Mouse (Mus musculus): Measurements from ENCODE around the gene Cd274.
"Not testable (repeated sequence)": the region's sequence is repeated elsewhere in the genome, so short reads cannot be mapped to it uniquely, and the experiment has no call there.

The Cd274 gene

GRCm38 (mm10) chr19:29396353-29396752 lies 29.1 kb downstream of the Cd274 start:
- DNase-seq, result no peak

GRCm38 (mm10) chr19:29399786-29400185 lies 32.5 kb downstream of the Cd274 start:
- no peak for DNase-seq

GRCm38 (mm10) chr19:29400466-29400865 lies 33.2 kb downstream of the Cd274 start:
- no peak for DNase-seq

- DNase-seq, result no peak
Measured at GRCm38 (mm10) chr19:29402621-29403020, 35.4 kb downstream of the Cd274 start.

- DNase-seq, result no peak
Measured at GRCm38 (mm10) chr19:29403251-29403650, 36.0 kb downstream of the Cd274 start.

GRCm38 (mm10) chr19:29405388-29405787 lies 38.1 kb downstream of the Cd274 start:
- no peak for DNase-seq

GRCm38 (mm10) chr19:29406042-29407017 lies 39.1 kb downstream of the Cd274 start:
- DNase-seq, result no peak

GRCm38 (mm10) chr19:29410619-29411018 lies 43.4 kb downstream of the Cd274 start, which contains the start of gene Pdcd1lg2:
Gene Pdcd1lg2, plus strand, starts transcription at chr19:29410919.
- no peak for DNase-seq

- DNase-seq, result peak in 1 of 2 experiments; percentile 34
Measured at GRCm38 (mm10) chr19:29412476-29413420, 45.5 kb downstream of the Cd274 start.

GRCm38 (mm10) chr19:29414513-29414912 lies 47.3 kb downstream of the Cd274 start:
- no peak for DNase-seq

- DNase-seq, result not testable (repeated sequence)
Measured at GRCm38 (mm10) chr19:29414917-29415316, 47.7 kb downstream of the Cd274 start.

- no peak for DNase-seq
Measured at GRCm38 (mm10) chr19:29416393-29416902, 49.2 kb downstream of the Cd274 start.

- DNase-seq, result no peak
Measured at GRCm38 (mm10) chr19:29417188-29417587, 49.9 kb downstream of the Cd274 start.

GRCm38 (mm10) chr19:29417894-29418293 lies 50.6 kb downstream of the Cd274 start:
- no peak for DNase-seq

- DNase-seq, result peak; percentile 40 to 64
Measured at GRCm38 (mm10) chr19:29418661-29419115, 51.4 kb downstream of the Cd274 start.

GRCm38 (mm10) chr19:29419506-29419905 lies 52.3 kb downstream of the Cd274 start:
- DNase-seq, result no peak

GRCm38 (mm10) chr19:29419946-29420345 lies 52.7 kb downstream of the Cd274 start:
- DNase-seq, result peak; percentile 21 to 50

- DNase-seq, result no peak
Measured at GRCm38 (mm10) chr19:29420397-29420796, 53.1 kb downstream of the Cd274 start.

GRCm38 (mm10) chr19:29422013-29422645 lies 54.9 kb downstream of the Cd274 start:
- DNase-seq, result no peak

GRCm38 (mm10) chr19:29422796-29423195 lies 55.5 kb downstream of the Cd274 start:
- no peak for DNase-seq

- DNase-seq, result no peak
Measured at GRCm38 (mm10) chr19:29430516-29430915, 63.3 kb downstream of the Cd274 start.

GRCm38 (mm10) chr19:29430953-29431352 lies 63.7 kb downstream of the Cd274 start:
- DNase-seq, result no peak

Measured in lung, adult 18-20 months (tissue).